Mouse (Mus musculus) cortical plate, adult 2 months (tissue): ENCODE results near the gene Rpp14.

Source experiments
- CTCF ChIP-seq: fragments of 200-500 bp; IDR thresholded peaks from 2 replicates; pipeline ENCODE4 v1.5.1; 2011; ENCODE audit warnings: mild to moderate bottlenecking, control low read depth, low read length; ENCODE audit not compliant: insufficient read depth; ENCODE audit errors: extremely low read depth
- POLR2A ChIP-seq: fragments of 200-500 bp; IDR thresholded peaks from 2 replicates; pipeline ENCODE4 v1.6.1; 2011; ENCODE audit warnings: mild to moderate bottlenecking, low read length, control low read depth; ENCODE audit not compliant: insufficient read depth; ENCODE audit errors: extremely low read depth

DNA sequence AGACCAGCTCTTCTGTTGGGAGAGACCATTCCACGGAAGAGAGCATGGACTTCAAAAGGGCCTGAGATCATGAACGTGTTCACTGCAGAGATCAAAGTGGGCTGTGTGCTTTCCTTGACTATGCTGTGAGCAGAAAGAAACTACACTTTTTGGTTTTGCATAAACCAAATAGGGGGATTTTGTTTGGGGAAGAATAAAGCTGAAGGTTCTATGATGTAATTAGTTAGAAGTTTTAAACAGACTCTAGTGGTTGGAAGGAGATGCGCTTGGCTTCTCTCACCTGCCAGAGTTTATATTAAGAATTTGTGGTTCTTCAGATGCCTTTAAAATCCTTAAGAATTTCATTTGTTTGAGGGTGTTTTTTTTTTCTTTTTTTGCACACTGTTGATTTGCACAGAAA, 34.1 kb downstream of the Rpp14 start:
- TF ChIP-seq POLR2A (no peak), CTCF (no peak)
